8 mouse cellular contexts compared by ENCODE assay signal in the genomic region with DNA sequence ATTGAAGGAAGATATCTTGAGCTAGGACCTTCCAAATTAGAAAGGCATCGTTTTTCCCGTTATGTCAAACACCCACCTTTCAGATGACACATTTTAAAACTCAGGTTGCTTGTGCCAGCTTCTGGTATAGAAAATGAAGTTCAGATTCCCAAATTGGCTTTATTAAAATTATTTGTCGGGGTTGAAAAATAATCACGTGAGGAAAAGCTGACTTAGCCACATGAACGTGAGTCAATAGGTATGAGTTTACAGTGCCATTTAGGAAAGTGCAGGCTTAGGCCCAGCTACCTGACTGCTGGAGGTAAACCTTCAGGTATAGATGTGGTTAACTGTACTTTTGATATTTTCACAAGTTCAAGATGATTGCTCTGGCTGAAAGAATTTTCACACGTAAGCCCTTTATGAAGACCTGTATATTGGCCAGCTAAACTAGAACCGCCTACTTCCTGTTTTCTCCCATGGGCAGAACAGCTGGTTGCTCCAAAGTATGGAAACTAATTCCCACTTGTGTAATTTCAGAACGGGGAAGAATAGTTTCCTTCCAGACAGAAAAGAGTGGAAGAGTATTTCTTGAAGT. TPM values are rescaled to one million over a fixed set of nuclear protein-coding genes. Genes with fewer than 3 reads are reported as not detected.
DNase-seq lines count a peak whose midpoint lies in the region; ATAC-seq and TF ChIP-seq lines count a peak whose summit lies in the region.

No protein-coding gene starts in this region.

- no peak for TF ChIP-seq EP300 in liver, postnatal 0 days (IDR thresholded peaks at IDR 0.05; ENCODE audit: low read depth)

- no peak overlapping the region for H3K27ac ChIP-seq in bone marrow, adult 2 months (ENCODE audit: control insufficient read depth, insufficient read depth, low read depth, low read length, poor library complexity)
- peak overlapping the region; percentile 94 for H3K27ac ChIP-seq in heart, embryonic 16.5 days (ENCODE audit: low read length)
- H3K27ac ChIP-seq in liver, postnatal 0 days (ENCODE audit: low read depth) = peak overlapping the region; percentile 93

- no peak for ATAC-seq in heart, embryonic 16.5 days (replicated peaks; ENCODE audit: extremely low read depth, insufficient read depth, low FRiP score)
- ATAC-seq in liver, postnatal 0 days = no peak

- TF ChIP-seq CTCF in bone marrow, adult 2 months (IDR thresholded peaks at IDR 0.05; ENCODE audit: control insufficient read depth, insufficient read depth, low read length) = no peak
- no peak for TF ChIP-seq CTCF in liver, postnatal 0 days (IDR thresholded peaks at IDR 0.05; ENCODE audit: low read depth)

- peaks cover 1% of the 10 kb centered on the region; the same call in 1 of the 2 replicates for H3K4me1 ChIP-seq in bone marrow, adult 2 months (ENCODE audit: control insufficient read depth, insufficient read depth, low read length)
- peaks cover 20% of the 10 kb centered on the region for H3K4me1 ChIP-seq in heart, embryonic 16.5 days (ENCODE audit: control insufficient read depth, insufficient read depth, low read length)
- H3K4me1 ChIP-seq in liver, postnatal 0 days (ENCODE audit: insufficient read depth) = peaks cover 21% of the 10 kb centered on the region

- no peaks in the 10 kb centered on the region for H3K9me3 ChIP-seq in heart, embryonic 16.5 days (replicated peaks; ENCODE audit: control insufficient read depth, low read length)
- H3K9me3 ChIP-seq in liver, postnatal 0 days (ENCODE audit: low read length) = no peaks in the 10 kb centered on the region

- peak overlapping the region; percentile 89 for H3K4me2 ChIP-seq in heart, embryonic 16.5 days (ENCODE audit: low read depth, low read length)
- H3K4me2 ChIP-seq in liver, postnatal 0 days (ENCODE audit: low read depth, low read length) = peak overlapping the region; percentile 82

- no peak for TF ChIP-seq POLR2A in bone marrow, adult 2 months (IDR thresholded peaks at IDR 0.05; ENCODE audit: borderline replicate concordance, control insufficient read depth, low read depth, low read length)

- peak overlapping the region; percentile 93 for H3K9ac ChIP-seq in heart, embryonic 16.5 days (ENCODE audit: low read length)
- peak overlapping the region; percentile 89 for H3K9ac ChIP-seq in liver, postnatal 0 days (replicated peaks)

- H3K36me3 ChIP-seq in heart, embryonic 16.5 days (ENCODE audit: control insufficient read depth, insufficient read depth) = peaks cover 16% of the 10 kb centered on the region
- peaks cover 19% of the 10 kb centered on the region for H3K36me3 ChIP-seq in liver, postnatal 0 days (replicated peaks; ENCODE audit: insufficient read depth, low read length)

- H3K27me3 ChIP-seq in heart, embryonic 16.5 days (ENCODE audit: control insufficient read depth, insufficient read depth, low read length) = no peaks in the 10 kb centered on the region
- H3K27me3 ChIP-seq in liver, postnatal 0 days (ENCODE audit: insufficient read depth, low read length) = no peaks in the 10 kb centered on the region

- peak overlapping the region; percentile 76 for H3K4me3 ChIP-seq in bone marrow, adult 2 months (replicated peaks; ENCODE audit: control insufficient read depth, low read depth, low read length)
- H3K4me3 ChIP-seq in heart, embryonic 16.5 days (ENCODE audit: low read length) = peak overlapping the region; percentile 92
- H3K4me3 ChIP-seq in liver, postnatal 0 days (ENCODE audit: low read depth, low read length) = peak overlapping the region; percentile 75

- 2% methylated on average over 8 of the region's 8 CpGs for WGBS in bone marrow, adult 2 months
- WGBS in heart, embryonic 16.5 days = 11% methylated on average over 8 of the region's 8 CpGs
- WGBS in liver, postnatal 0 days (ENCODE audit: insufficient replicate concordance) = 5% methylated on average over 8 of the region's 8 CpGs

- DNase-seq in heart, adult 9 months (ENCODE audit: low spot score in 2 of 2) = peak; percentile 10 to 16
- no peak for DNase-seq in heart, postnatal 4 days
- DNase-seq in liver, postnatal 0 days = no peak
- no peak for DNase-seq in ovary, adult 18-20 months (ENCODE audit: low spot score)
- DNase-seq in spleen, postnatal 4 days (ENCODE audit: low spot score in 2 of 2) = no peak
- DNase-seq in right cerebral cortex, postnatal 25 days = no peak

RNA-seq across cellular contexts. Expression of a gene that starts 1.5 kb away (rescaled TPM):
- total RNA-seq in heart, postnatal 4 days (2021) = 100 to 1,000 TPM; 116 to 120 TPM
- polyA plus RNA-seq in bone marrow, adult 2 months (2011; ENCODE audit: insufficient read depth, insufficient read length, low replicate concordance, missing spikeins) = 59.3 and 81.1 TPM in 2 replicates
- 65.4 and 65.5 TPM in 2 replicates for polyA plus RNA-seq in heart, embryonic 16.5 days (2015; fragmentation: Nextera tagmentation; extraction: Ambion mirVana)
- 32.8 and 35.3 TPM in 2 replicates for polyA plus RNA-seq in liver, postnatal 0 days (2015; fragmentation: Nextera tagmentation; extraction: Ambion mirVana)

RNA-seq across cellular contexts. Expression of a gene that starts 1.7 kb away (rescaled TPM):
- total RNA-seq in heart, postnatal 4 days (2021) = 10 to 100 TPM; 10.6 to 10.9 TPM
- polyA plus RNA-seq in bone marrow, adult 2 months (2011; ENCODE audit: insufficient read depth, insufficient read length, low replicate concordance, missing spikeins) = 10.2 and 16.7 TPM in 2 replicates
- polyA plus RNA-seq in heart, embryonic 16.5 days (2015; fragmentation: Nextera tagmentation; extraction: Ambion mirVana) = 5.8 and 7.1 TPM in 2 replicates
- polyA plus RNA-seq in liver, postnatal 0 days (2015; fragmentation: Nextera tagmentation; extraction: Ambion mirVana) = 3.9 and 5.0 TPM in 2 replicates

RNA-seq across cellular contexts. Expression of a gene that starts 28.6 kb away (rescaled TPM):
- total RNA-seq in heart, postnatal 4 days (2021) = 1 to 10 TPM; 7.9 TPM
- 6.7 and 14.1 TPM in 2 replicates for polyA plus RNA-seq in bone marrow, adult 2 months (2011; ENCODE audit: insufficient read depth, insufficient read length, low replicate concordance, missing spikeins)
- polyA plus RNA-seq in heart, embryonic 16.5 days (2015; fragmentation: Nextera tagmentation; extraction: Ambion mirVana) = 3.5 and 4.3 TPM in 2 replicates
- polyA plus RNA-seq in liver, postnatal 0 days (2015; fragmentation: Nextera tagmentation; extraction: Ambion mirVana) = 10.8 and 11.2 TPM in 2 replicates

RNA-seq across cellular contexts. Expression of a gene that starts 45.6 kb away (rescaled TPM):
- total RNA-seq in heart, postnatal 4 days (2021) = not detected
- 3.5 TPM in 1 of 2 replicates, not detected in the other for polyA plus RNA-seq in bone marrow, adult 2 months (2011; ENCODE audit: insufficient read depth, insufficient read length, low replicate concordance, missing spikeins)
- not detected in 2 replicates for polyA plus RNA-seq in heart, embryonic 16.5 days (2015; fragmentation: Nextera tagmentation; extraction: Ambion mirVana)
- polyA plus RNA-seq in liver, postnatal 0 days (2015; fragmentation: Nextera tagmentation; extraction: Ambion mirVana) = not detected in 2 replicates

Comparison
In these comparisons a context has a peak if more than half of its experiments do, and no peak if none do; other contexts are left out.
1. DNase-seq: peak in heart, adult 9 months (2 of 2); none in heart, postnatal 4 days (single experiment), liver, postnatal 0 days (single experiment), ovary, adult 18-20 months (single experiment), spleen, postnatal 4 days (0 of 2) and right cerebral cortex, postnatal 25 days (single experiment).
2. Peak in every context shown above with its lines, with median percentiles within 50 percentile points of each other: H3K4me3 ChIP-seq.